Mouse (Mus musculus) bone marrow macrophage, adult 2 months (primary cell): ENCODE data around the gene Ptprh. TPM values are rescaled to one million over a fixed set of nuclear protein-coding genes. Genes with fewer than 3 reads are reported as not detected.
"Not testable (repeated sequence)": the region's sequence is repeated elsewhere in the genome, so short reads cannot be mapped to it uniquely, and the experiment has no call there.

ENCODE experiments used
- H3K27ac ChIP-seq: 2 replicates; pipeline ENCODE4 v1.5.1; 2012; ENCODE audit warnings: low read depth, low read length; ENCODE audit not compliant: insufficient read depth
- H3K4me1 ChIP-seq: 2 replicates; pipeline ENCODE4 v1.6.1; 2012; ENCODE audit warnings: low read length; ENCODE audit not compliant: control insufficient read depth, insufficient read depth
- H3K4me3 ChIP-seq: 2 replicates; pipeline ENCODE4 v1.5.1; 2012; ENCODE audit warnings: mild to moderate bottlenecking, low read length, moderate library complexity; ENCODE audit not compliant: insufficient read depth
- CTCF ChIP-seq: IDR thresholded peaks from 2 replicates; pipeline ENCODE4 v1.5.1; 2012; ENCODE audit warnings: low read depth, mild to moderate bottlenecking, low read length, moderate library complexity
- POLR2A ChIP-seq: IDR thresholded peaks from 2 replicates; pipeline ENCODE4 v1.6.1; 2012; ENCODE audit warnings: mild to moderate bottlenecking, low read depth, low read length, borderline replicate concordance
- polyA plus RNA-seq: library from polyadenylated mRNA; stranded (reverse); fragments of >200 nt; gene quantifications from 2 replicates; pipeline ENCODE4 v1.2.4, GENCODE M21; 2012; ENCODE audit not compliant: missing spikeins, insufficient read depth, insufficient read length

The Ptprh gene
- polyA plus RNA-seq, 1 experiment: not detected

- Histone ChIP-seq H3K4me3 (no peak overlapping the region; the same call in 1 of the 2 replicates), H3K4me1 (peaks cover 12% of the 10 kb centered on the region), H3K27ac (no peak overlapping the region)
- TF ChIP-seq CTCF (no peak), POLR2A (no peak)
Measured at GRCm38 (mm10) chr7:4527302-4527689, 76.5 kb downstream of the Ptprh start.

- peak overlapping the region; percentile 49 for H3K4me3 ChIP-seq
- peaks cover 12% of the 10 kb centered on the region for H3K4me1 ChIP-seq
- no peak for TF ChIP-seq CTCF
- peak overlapping the region; percentile 42 for H3K27ac ChIP-seq
Measured at GRCm38 (mm10) chr7:4526341-4527301, 77.2 kb downstream of the Ptprh start.

GRCm38 (mm10) chr7:4524212-4524922 lies 79.5 kb downstream of the Ptprh start, which contains the start of gene Tnni3:
Gene Tnni3 (minus strand): TSS chr7:4524229.
- H3K27ac ChIP-seq, H3K4me3 ChIP-seq: not testable (repeated sequence)
- peaks cover 12% of the 10 kb centered on the region for H3K4me1 ChIP-seq
- TF ChIP-seq CTCF: peak; percentile 63

GRCm38 (mm10) chr7:4523205-4524130 lies 80.4 kb downstream of the Ptprh start:
- TF ChIP-seq CTCF: no peak
- no peak for TF ChIP-seq POLR2A
- Histone ChIP-seq H3K27ac (no peak overlapping the region), H3K4me1 (peaks cover 12% of the 10 kb centered on the region)

GRCm38 (mm10) chr7:4522292-4522691 lies 81.5 kb downstream of the Ptprh start:
- TF ChIP-seq POLR2A (no peak), CTCF (no peak)
- H3K27ac ChIP-seq: no peak overlapping the region
- no peak overlapping the region for H3K4me3 ChIP-seq
- peaks cover 11% of the 10 kb centered on the region for H3K4me1 ChIP-seq

More at GRCm38 (mm10) chr7:4523205-4524130, 80.4 kb downstream of the Ptprh start:
- no peak overlapping the region for H3K4me3 ChIP-seq

- Histone ChIP-seq H3K4me3 (no peak overlapping the region), H3K4me1 (peaks cover 7% of the 10 kb centered on the region), H3K27ac (no peak overlapping the region)
- TF ChIP-seq POLR2A (no peak), CTCF (no peak)
Measured at GRCm38 (mm10) chr7:4521231-4522003, 82.4 kb downstream of the Ptprh start.

- TF ChIP-seq POLR2A: no peak
- TF ChIP-seq CTCF: no peak
- Histone ChIP-seq H3K27ac (no peak overlapping the region), H3K4me1 (peaks cover 5% of the 10 kb centered on the region), H3K4me3 (no peak overlapping the region)
Measured at GRCm38 (mm10) chr7:4518487-4518886, 85.4 kb downstream of the Ptprh start.

- Histone ChIP-seq H3K4me1 (peaks cover 5% of the 10 kb centered on the region), H3K27ac (no peak within 1 kb of the TSS), H3K4me3 (no peak within 1 kb of the TSS)
- no peak for TF ChIP-seq CTCF
- TF ChIP-seq POLR2A: no peak
Measured at GRCm38 (mm10) chr7:4516332-4517050, 87.3 kb downstream of the Ptprh start, which contains the start of gene Tnnt1. Gene Tnnt1 (minus strand): TSS chr7:4516382.
